Mouse (Mus musculus) midbrain, embryonic 15.5 days (tissue): Measurements from ENCODE around the gene Ankrd6. TPM values are rescaled to one million over a fixed set of nuclear protein-coding genes. Genes with fewer than 3 reads are reported as not detected.

Source experiments
- ATAC-seq: fragments of 200-750 bp; cut with Nextera tagmentation; replicated peaks from 2 replicates; pipeline ENCODE4 v1.8.0; 2017; ENCODE audit warnings: moderate TSS enrichment
- H3K27ac ChIP-seq: fragments of 300-500 bp; sonication (generic); 2 replicates; pipeline ENCODE4 v1.5.1; 2015; ENCODE audit warnings: mild to moderate bottlenecking, inconsistent platforms
- H3K27me3 ChIP-seq: fragments of 300-500 bp; sonication (generic); replicated peaks from 2 replicates; pipeline ENCODE4 v1.6.1; 2015; ENCODE audit warnings: inconsistent platforms
- H3K36me3 ChIP-seq: fragments of 300-500 bp; sonication (generic); replicated peaks from 2 replicates; pipeline ENCODE4 v1.6.1; 2015; ENCODE audit warnings: inconsistent platforms
- H3K4me1 ChIP-seq: fragments of 300-500 bp; sonication (generic); 2 replicates; pipeline ENCODE4 v1.6.1; 2015; ENCODE audit warnings: inconsistent platforms
- H3K4me2 ChIP-seq: fragments of 300-500 bp; sonication (generic); 2 replicates; pipeline ENCODE4 v1.6.1; 2015; ENCODE audit warnings: inconsistent platforms, mild to moderate bottlenecking, moderate library complexity
- H3K4me3 ChIP-seq: fragments of 300-500 bp; sonication (generic); 2 replicates; pipeline ENCODE4 v1.5.1; 2015; ENCODE audit warnings: mild to moderate bottlenecking, inconsistent platforms
- H3K9ac ChIP-seq: fragments of 300-500 bp; sonication (generic); 2 replicates; pipeline ENCODE4 v1.6.1; 2015; ENCODE audit warnings: mild to moderate bottlenecking, inconsistent platforms
- H3K9me3 ChIP-seq: fragments of 300-500 bp; sonication (generic); 2 replicates; pipeline ENCODE4 v1.6.1; 2016; ENCODE audit warnings: inconsistent platforms
- WGBS: fragments of 180-500 bp; shearing (Covaris S2); methylation state at CpG from one replicate; pipeline ENCODE4 v1.1.7; 2015; ENCODE audit warnings: mixed read lengths; 5-methylcytosine and 5-hydroxymethylcytosine counted together
- polyA plus RNA-seq: library from polyadenylated mRNA; unstranded; fragments of >200 nt; fragmentation: Nextera tagmentation; extraction: Ambion mirVana; gene quantifications from 2 replicates; pipeline ENCODE4 v1.2.1, GENCODE M21; 2015

Gene Ankrd6
- polyA plus RNA-seq, result 32.2 and 32.4 TPM in 2 replicates

DNA sequence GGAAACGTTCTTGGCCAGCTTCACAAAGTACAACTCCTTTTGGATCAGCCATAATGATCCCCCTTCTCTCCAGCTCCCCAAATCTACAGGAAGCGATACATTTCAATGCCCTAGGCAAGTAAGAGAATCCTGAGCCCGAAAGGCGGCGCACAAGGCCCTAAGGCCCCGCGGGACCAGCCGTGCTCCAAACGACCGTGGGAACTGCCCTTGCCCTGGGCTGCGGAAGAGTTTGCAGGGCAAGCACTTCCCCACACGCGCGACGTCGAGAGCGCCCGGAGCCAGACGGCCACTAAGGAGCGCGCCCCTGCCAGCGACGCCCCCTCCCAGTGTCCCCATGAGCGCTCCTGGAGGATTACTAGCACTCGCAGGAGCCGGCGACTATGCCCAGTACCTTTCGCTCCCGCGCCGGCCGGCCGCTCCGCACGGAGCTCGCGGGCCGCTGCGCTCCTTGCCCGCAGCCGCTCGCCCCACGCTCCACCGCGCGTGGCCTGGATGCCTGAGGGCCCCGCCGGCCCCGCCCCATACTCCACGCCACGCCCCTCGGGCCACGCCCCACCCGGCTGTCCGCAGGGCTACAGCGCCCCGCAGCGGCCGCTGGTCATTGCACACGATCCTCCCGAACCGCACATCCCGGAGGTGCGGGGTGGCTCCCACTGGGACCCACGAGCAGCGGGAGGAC is at the start of gene Ankrd6:
Ankrd6 (minus strand) TSS at position 486 of the 679 bp plus-strand sequence.
- WGBS, result under 1% methylated on average over 66 of the region's 66 CpGs
- Histone ChIP-seq H3K9me3 (no peaks in the 10 kb centered on the region), H3K4me3 (peak within 1 kb of the TSS; percentile 77)

GRCm38 (mm10) chr4:32998996-32999395 is 48.4 kb upstream of the Ankrd6 start:
- ATAC-seq, result no peak
- H3K27ac ChIP-seq, result no peak overlapping the region
- no peaks in the 10 kb centered on the region for H3K27me3 ChIP-seq
- no peaks in the 10 kb centered on the region for H3K36me3 ChIP-seq
- 98% methylated on average over 8 of the region's 8 CpGs for WGBS
- no peak overlapping the region for H3K4me3 ChIP-seq
- no peaks in the 10 kb centered on the region for H3K4me1 ChIP-seq
- no peaks in the 10 kb centered on the region for H3K9me3 ChIP-seq
- no peak overlapping the region for H3K4me2 ChIP-seq
- no peak overlapping the region for H3K9ac ChIP-seq

More for the DNA sequence above, at the start of gene Ankrd6:
- 0 out of 2 replicates have a peak within 1 kb of the TSS, but pooled peaks have one; percentile 13 for H3K27ac ChIP-seq
- H3K4me2 ChIP-seq, result peak within 1 kb of the TSS; percentile 87
- H3K9ac ChIP-seq, result peak within 1 kb of the TSS; percentile 52
- peaks cover 25% of the 10 kb centered on the region for H3K4me1 ChIP-seq
- no peaks in the 10 kb centered on the region for H3K27me3 ChIP-seq
- ATAC-seq, result peak; percentile 94
- no peaks in the 10 kb centered on the region for H3K36me3 ChIP-seq

- ATAC-seq, result no peak
- WGBS, result 91% methylated on average over 5 of the region's 5 CpGs
- no peaks in the 10 kb centered on the region for H3K36me3 ChIP-seq
- H3K27me3 ChIP-seq, result no peaks in the 10 kb centered on the region
- H3K9me3 ChIP-seq, result no peaks in the 10 kb centered on the region
- no peak overlapping the region for H3K27ac ChIP-seq
- no peak overlapping the region for H3K9ac ChIP-seq
- no peak overlapping the region for H3K4me3 ChIP-seq
- no peak overlapping the region for H3K4me2 ChIP-seq
- no peaks in the 10 kb centered on the region for H3K4me1 ChIP-seq
Observed at GRCm38 (mm10) chr4:32997571-32997970, 46.9 kb upstream of the Ankrd6 start.

GRCm38 (mm10) chr4:32996083-32996482 is 45.4 kb upstream of the Ankrd6 start:
- WGBS, result 97% methylated on average over 5 of the region's 5 CpGs

GRCm38 (mm10) chr4:32994168-32994567 is 43.5 kb upstream of the Ankrd6 start:
- Histone ChIP-seq H3K4me3 (no peak overlapping the region), H3K9me3 (no peaks in the 10 kb centered on the region), H3K4me2 (no peak overlapping the region), H3K36me3 (no peaks in the 10 kb centered on the region), H3K27me3 (no peaks in the 10 kb centered on the region), H3K9ac (no peak overlapping the region), H3K27ac (no peak overlapping the region), H3K4me1 (no peaks in the 10 kb centered on the region)
- WGBS, result 86% methylated on average over 3 of the region's 3 CpGs
- ATAC-seq, result no peak

More at GRCm38 (mm10) chr4:32996083-32996482, 45.4 kb upstream of the Ankrd6 start:
- Histone ChIP-seq H3K4me1 (no peaks in the 10 kb centered on the region), H3K36me3 (no peaks in the 10 kb centered on the region), H3K9me3 (no peaks in the 10 kb centered on the region), H3K4me3 (no peak overlapping the region), H3K27ac (no peak overlapping the region), H3K9ac (no peak overlapping the region), H3K27me3 (no peaks in the 10 kb centered on the region), H3K4me2 (no peak overlapping the region)
- no peak for ATAC-seq

DNA sequence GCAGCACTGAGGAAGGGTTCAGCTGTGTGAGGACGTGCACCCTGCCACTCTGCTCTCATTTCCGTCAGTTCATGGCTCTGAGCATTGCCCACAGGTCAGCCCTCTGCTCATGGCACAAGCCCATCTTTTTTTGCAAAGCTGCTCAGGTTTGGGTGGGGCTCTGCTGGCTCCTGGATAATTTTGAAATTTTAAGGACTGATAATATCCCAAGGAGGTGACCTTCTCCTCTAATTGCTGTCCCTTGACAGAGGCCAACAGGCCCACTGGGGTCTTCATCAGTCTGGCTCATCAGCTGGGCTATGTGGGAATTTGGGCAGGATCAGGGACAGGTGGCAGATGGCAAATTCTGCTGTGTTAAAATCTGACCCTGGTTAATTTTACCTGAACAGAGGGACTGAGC is 38.7 kb upstream of the Ankrd6 start:
- no peak overlapping the region for H3K27ac ChIP-seq
- no peak overlapping the region for H3K9ac ChIP-seq
- no peak overlapping the region for H3K4me3 ChIP-seq
- no peak for ATAC-seq
- WGBS, result 75% methylated on average over 2 of the region's 2 CpGs
- no peaks in the 10 kb centered on the region for H3K9me3 ChIP-seq
- H3K4me1 ChIP-seq, result peaks cover 17% of the 10 kb centered on the region
- no peaks in the 10 kb centered on the region for H3K36me3 ChIP-seq
- H3K4me2 ChIP-seq, result no peak overlapping the region
- no peaks in the 10 kb centered on the region for H3K27me3 ChIP-seq

DNA sequence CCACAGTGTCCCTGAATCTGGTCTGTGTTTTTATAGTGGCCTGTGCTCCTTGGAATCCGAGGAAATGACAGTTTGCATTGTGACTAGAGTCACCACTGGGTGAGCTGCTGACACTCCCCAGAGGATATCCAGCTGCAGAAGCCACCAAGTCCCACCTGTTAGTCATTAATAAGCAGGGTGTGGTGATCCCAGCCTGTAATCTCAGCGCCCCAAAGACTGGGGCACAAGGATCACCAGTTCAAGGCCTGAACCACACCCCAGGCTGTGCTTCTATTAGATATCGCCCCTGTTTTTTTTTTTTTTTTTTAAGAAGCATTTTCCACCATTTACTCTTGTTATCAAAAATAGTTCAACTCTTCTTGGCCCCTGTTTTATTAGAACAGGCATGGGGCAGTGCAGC is 36.4 kb upstream of the Ankrd6 start:
- Histone ChIP-seq H3K27ac (no peak overlapping the region), H3K4me3 (no peak overlapping the region), H3K9me3 (no peaks in the 10 kb centered on the region), H3K4me1 (peaks cover 21% of the 10 kb centered on the region), H3K27me3 (no peaks in the 10 kb centered on the region), H3K9ac (no peak overlapping the region), H3K36me3 (no peaks in the 10 kb centered on the region), H3K4me2 (no peak overlapping the region)
- WGBS, result 72% methylated on average over 3 of the region's 3 CpGs
- ATAC-seq, result no peak

DNA sequence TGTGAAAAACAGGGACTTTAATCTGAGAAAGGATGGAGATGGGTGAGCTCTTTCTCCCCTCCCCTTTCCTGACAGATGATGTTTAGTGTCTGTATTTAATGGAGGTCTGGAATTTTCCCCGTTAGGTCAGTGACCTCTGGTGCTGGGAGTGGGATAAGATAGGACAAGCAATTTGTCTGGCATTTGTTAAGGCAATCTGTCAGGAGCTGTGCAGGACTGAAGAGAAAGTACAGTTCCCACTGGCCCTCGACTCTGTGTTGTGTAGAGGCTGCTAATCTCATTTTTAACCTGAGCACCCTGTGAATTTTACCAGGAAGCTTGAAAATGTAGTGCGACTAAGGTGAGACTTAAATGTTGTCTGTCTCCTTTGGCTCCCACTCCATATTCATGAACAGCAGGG is 35.0 kb upstream of the Ankrd6 start:
- Histone ChIP-seq H3K4me1 (peaks cover 24% of the 10 kb centered on the region), H3K4me3 (no peak overlapping the region; the same call in 1 of the 2 replicates), H3K9me3 (no peaks in the 10 kb centered on the region), H3K27me3 (no peaks in the 10 kb centered on the region), H3K27ac (no peak overlapping the region), H3K9ac (no peak overlapping the region; the same call in 1 of the 2 replicates), H3K4me2 (peak overlapping the region; percentile 71; the same call in 1 of the 2 replicates), H3K36me3 (no peaks in the 10 kb centered on the region)
- 6% methylated on average over 3 of the region's 3 CpGs for WGBS
- ATAC-seq, result no peak

- H3K9ac ChIP-seq, result peak overlapping the region; percentile 78; the same call in 1 of the 2 replicates
- peak overlapping the region; percentile 86 for H3K27ac ChIP-seq
- no peak for ATAC-seq
- H3K27me3 ChIP-seq, result no peaks in the 10 kb centered on the region
- H3K4me3 ChIP-seq, result peak overlapping the region; percentile 68
- WGBS, result 9% methylated on average over 13 of the region's 13 CpGs
- H3K4me1 ChIP-seq, result peaks cover 24% of the 10 kb centered on the region
- no peaks in the 10 kb centered on the region for H3K9me3 ChIP-seq
- no peaks in the 10 kb centered on the region for H3K36me3 ChIP-seq
- H3K4me2 ChIP-seq, result peak overlapping the region; percentile 71
Observed at GRCm38 (mm10) chr4:32984801-32985675, 34.4 kb upstream of the Ankrd6 start.

DNA sequence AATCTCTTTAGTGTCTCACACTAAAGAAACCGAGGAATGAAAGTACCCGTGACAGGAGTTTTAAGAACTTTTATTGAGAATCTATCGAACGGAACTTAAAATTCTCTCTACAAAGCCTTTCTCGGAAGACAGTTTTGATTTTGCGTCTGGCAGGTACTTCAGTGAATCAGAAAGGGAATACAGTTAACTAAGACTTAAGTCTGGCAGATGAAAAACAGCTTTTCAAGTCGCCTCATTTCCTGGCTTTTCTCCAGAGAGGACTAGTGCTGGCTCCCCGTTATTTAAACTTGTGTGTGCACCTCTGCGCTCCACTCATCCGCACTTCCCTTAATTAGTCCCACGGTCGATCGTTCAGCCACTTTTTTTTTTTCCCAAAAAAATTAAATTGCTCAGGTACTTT is 33.6 kb upstream of the Ankrd6 start:
- Histone ChIP-seq H3K4me2 (peak overlapping the region; percentile 71), H3K9ac (peak overlapping the region; percentile 78), H3K4me3 (peak overlapping the region; percentile 68), H3K27ac (peak overlapping the region; percentile 86), H3K4me1 (peaks cover 24% of the 10 kb centered on the region), H3K36me3 (no peaks in the 10 kb centered on the region), H3K9me3 (no peaks in the 10 kb centered on the region), H3K27me3 (no peaks in the 10 kb centered on the region)
- under 1% methylated on average over 13 of the region's 13 CpGs for WGBS
- ATAC-seq, result no peak

DNA sequence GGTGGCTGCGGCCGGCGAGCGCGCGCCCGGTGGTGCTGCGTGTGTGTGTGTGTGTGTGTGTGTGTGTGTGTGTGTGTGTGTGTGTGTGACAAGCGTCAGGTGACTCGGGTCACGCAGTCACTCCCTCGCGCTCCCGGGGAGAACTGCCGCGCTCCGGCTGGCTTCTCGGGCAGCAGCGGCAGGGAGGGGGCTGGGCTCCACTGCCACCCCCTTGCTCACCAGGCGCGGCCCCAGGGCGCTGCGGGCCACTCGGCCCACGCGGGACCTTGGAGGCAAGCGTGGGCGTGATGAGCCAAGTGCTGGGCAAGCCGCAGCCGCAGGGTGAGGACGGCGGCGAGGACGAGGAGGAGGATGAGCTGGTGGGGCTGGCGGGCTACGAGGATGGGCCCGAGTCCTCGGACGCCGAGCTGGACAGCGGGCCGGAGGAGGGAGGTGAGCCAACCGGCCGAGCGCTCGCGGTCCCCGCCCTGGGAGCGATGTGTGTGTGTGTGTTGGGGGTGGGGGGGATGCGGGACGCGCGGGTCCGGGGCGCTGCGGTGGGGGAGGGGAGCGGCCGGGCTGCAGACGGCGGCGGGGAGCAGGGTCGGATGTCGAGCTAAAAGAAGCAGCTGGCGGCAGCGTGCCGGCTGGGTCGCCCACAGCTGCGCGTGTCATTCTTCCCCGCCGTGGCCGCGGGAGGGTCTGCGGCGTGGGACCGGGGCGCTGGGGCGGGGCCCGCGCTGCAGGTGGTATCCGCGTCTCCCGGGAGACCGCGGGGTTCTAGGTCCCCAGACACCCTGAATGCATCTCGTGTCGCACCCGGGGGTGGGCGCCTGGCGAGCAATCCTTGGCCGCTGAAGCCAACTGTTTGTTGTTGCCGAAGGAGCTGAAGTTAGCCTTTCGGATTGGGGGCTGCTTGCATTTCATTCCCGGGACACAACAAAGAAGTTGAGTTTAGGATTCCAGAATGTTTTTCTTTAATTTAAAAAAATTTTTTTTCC is 32.8 kb upstream of the Ankrd6 start:
- H3K9ac ChIP-seq, result peak overlapping the region; percentile 78
- H3K4me1 ChIP-seq, result peaks cover 24% of the 10 kb centered on the region
- H3K27me3 ChIP-seq, result no peaks in the 10 kb centered on the region
- peak overlapping the region; percentile 86 for H3K27ac ChIP-seq
- H3K4me2 ChIP-seq, result peak overlapping the region; percentile 71
- peak overlapping the region; percentile 68 for H3K4me3 ChIP-seq
- H3K9me3 ChIP-seq, result no peaks in the 10 kb centered on the region
- ATAC-seq, result peak; percentile 74
- H3K36me3 ChIP-seq, result no peaks in the 10 kb centered on the region
- WGBS, result under 1% methylated on average over 66 of the region's 94 CpGs
